Mouse (Mus musculus): ENCODE results near the gene Lrpprc.

The Lrpprc gene

GRCm38 (mm10) chr17:84674048-84674447 is 116.5 kb downstream of the Lrpprc start:
- in situ Hi-C loops (cut with MboI, MseI) = no loop called here

GRCm38 (mm10) chr17:84672376-84673369 is 117.9 kb downstream of the Lrpprc start:
- in situ Hi-C loops (cut with MboI, MseI) = no loop called here

GRCm38 (mm10) chr17:84667848-84668247 is 122.7 kb downstream of the Lrpprc start:
- in situ Hi-C loops (cut with MboI, MseI) = no loop called here

DNA sequence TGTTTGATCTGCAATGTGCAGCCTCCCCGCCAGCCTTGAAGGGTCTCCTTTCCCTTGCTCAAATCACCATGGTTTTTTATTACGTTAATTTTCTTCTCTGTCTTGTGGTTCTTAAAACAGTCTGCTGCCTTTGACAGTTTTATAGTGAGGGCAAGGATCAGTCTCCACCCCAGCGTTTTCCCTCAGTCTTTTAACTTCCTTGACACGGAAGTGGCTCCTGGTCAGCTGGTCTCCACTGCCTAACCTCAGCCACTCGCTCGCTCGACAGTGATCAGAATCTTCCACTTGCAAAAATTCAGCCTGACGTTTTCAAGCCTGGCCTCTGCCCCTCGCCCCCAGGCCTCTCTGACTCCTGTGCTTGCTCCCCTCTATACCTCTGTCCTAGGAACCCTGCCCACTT is 124.9 kb downstream of the Lrpprc start:
- in situ Hi-C loops (cut with MboI, MseI) = no loop called here

GRCm38 (mm10) chr17:84665053-84665452 is 125.5 kb downstream of the Lrpprc start:
- in situ Hi-C loops (cut with MboI, MseI) = no loop called here

DNA sequence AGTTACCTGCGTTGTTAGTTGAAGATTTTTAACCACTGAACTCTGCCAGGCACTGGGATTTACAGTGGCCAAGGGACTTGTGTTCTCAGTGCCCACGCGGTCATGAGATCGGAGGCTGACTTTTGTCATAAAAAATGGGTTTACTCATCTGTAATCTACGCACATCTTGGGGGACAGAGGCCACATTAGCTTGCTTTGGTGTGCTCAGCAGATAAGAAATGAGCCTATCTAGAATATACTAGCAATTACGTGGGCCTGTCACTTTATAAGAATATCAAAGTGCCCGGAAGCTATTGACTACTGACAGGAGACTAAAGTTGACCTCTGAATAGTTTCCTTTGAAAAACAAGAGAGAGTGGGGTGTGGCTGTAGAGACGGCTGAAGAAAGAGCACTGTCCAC is 131.6 kb downstream of the Lrpprc start:
- in situ Hi-C loops (cut with MboI, MseI) = no loop called here

DNA sequence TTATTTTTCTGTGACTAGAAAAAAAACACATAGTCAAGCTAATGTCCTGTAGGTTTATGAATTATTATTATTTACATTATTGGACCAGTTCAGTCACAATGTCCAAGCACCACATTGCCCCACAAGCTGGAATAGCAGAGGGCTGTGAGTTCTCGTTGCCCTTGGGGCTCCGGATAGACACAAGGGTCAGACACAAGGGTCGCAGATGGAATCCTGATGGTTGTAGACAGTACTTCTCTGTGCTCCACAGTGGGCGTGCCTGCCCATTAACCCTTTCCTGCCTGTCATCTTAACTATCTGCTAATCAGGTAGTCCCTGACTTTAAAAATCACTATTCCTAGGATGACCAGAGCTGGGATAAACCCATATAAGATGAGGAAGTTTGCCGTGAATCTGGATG is 132.4 kb downstream of the Lrpprc start:
- in situ Hi-C loops (cut with MboI, MseI) = no loop called here

DNA sequence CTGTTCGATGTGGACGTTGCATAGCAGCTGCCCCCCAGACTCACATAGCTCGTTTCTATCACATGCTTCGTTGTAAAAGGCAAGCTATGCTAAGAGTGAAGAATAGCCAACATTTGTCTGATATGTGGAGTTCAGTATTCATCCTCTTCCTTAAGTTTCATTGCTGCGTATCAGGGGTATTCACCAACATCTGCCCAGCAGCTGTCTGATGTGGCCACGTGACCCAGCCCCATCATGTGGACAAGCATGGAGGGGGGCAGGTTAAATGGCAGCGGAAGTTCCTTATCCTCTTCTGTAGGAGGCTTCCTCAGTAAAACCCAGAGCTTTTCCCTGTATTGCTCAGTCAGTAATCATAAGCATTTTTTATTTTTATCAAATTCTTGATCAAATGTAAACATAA is 132.8 kb downstream of the Lrpprc start:
- in situ Hi-C loops (cut with MboI, MseI) = no loop called here

DNA sequence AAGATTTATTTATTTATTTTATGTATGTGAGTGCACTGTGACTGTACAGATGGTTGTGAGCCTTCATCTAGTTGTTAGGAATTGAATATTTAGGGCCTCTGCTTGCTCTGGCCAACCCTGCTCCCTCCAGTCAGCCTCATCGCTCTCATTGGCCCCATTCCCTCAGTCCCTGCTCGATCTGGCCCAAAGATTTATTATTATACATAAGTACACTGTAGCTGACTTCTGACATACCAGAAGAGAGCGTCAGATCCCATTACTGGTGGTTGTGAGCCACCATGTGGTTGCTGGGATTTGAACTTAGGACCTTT is 133.2 kb downstream of the Lrpprc start:
- in situ Hi-C loops (cut with MboI, MseI) = no loop called here

- in situ Hi-C loops (cut with MboI, MseI) = no loop called here
Observed at GRCm38 (mm10) chr17:84656653-84657421, 133.8 kb downstream of the Lrpprc start.

DNA sequence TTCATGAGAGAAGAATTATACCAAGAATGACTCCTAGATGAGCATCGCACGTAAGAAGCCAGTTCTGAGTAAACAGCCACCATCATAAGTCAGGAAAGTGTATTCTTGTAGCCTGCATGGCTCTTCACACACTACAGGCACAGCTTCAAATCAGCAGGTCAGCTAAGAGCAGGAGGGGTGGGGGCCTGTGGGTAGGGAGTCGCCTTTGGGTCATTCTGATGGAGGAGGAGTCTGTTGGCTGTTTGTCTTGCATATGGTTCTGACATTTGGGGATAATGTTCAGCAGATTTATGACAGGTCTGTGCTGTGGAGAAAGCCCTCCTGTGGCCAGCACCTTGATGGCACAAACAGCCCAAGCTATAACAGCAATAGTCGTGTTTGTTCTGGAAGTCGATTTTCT is 134.4 kb downstream of the Lrpprc start:
- in situ Hi-C loops (cut with MboI, MseI) = no loop called here
